Mouse (Mus musculus): Measurements from ENCODE around the gene Gm12248.

GRCm38 (mm10) chr11:58042861-58043431 is 50.0 kb downstream of the Gm12248 start:
- TF ChIP-seq GATA1 (IDR thresholded peaks at IDR 0.05; ENCODE audit: borderline replicate concordance, low read length) (no peak), FLI1 (IDR thresholded peaks at IDR 0.05; ENCODE audit: low read length) (no peak)
